Mouse (Mus musculus) hindbrain, embryonic 12.5 days (tissue): Measurements from ENCODE around the gene Rxrb. TPM values are rescaled to one million over a fixed set of nuclear protein-coding genes. Genes with fewer than 3 reads are reported as not detected.

Source experiments
- ATAC-seq: fragments of 200-750 bp; cut with Nextera tagmentation; 2 replicates; pipeline ENCODE4 v1.8.0; 2017; ENCODE audit warnings: moderate TSS enrichment; ENCODE audit not compliant: low FRiP score
- H3K27ac ChIP-seq: fragments of 300-500 bp; sonication (generic); 2 replicates; pipeline ENCODE4 v1.5.1; 2016; ENCODE audit warnings: mild to moderate bottlenecking
- H3K27me3 ChIP-seq: fragments of 300-500 bp; sonication (generic); 2 replicates; pipeline ENCODE4 v1.6.1; 2016; ENCODE audit warnings: mild to moderate bottlenecking
- H3K36me3 ChIP-seq: fragments of 300-500 bp; sonication (generic); 2 replicates; pipeline ENCODE4 v1.6.1; 2016; ENCODE audit warnings: mild to moderate bottlenecking
- H3K4me1 ChIP-seq: fragments of 300-500 bp; sonication (generic); 2 replicates; pipeline ENCODE4 v1.6.1; 2016
- H3K4me2 ChIP-seq: fragments of 300-500 bp; sonication (generic); replicated peaks from 2 replicates; pipeline ENCODE4 v1.6.1; 2016; ENCODE audit warnings: mild to moderate bottlenecking
- H3K4me3 ChIP-seq: fragments of 300-500 bp; sonication (generic); 2 replicates; pipeline ENCODE4 v1.5.1; 2016; ENCODE audit warnings: mild to moderate bottlenecking
- H3K9ac ChIP-seq: fragments of 300-500 bp; sonication (generic); 2 replicates; pipeline ENCODE4 v1.6.1; 2016; ENCODE audit warnings: mild to moderate bottlenecking, moderate library complexity
- H3K9me3 ChIP-seq: fragments of 300-500 bp; sonication (generic); replicated peaks from 2 replicates; pipeline ENCODE4 v1.6.1; 2016; ENCODE audit warnings: mild to moderate bottlenecking
- WGBS: fragments of 180-500 bp; shearing (Covaris S2); methylation state at CpG from one replicate; pipeline ENCODE4 v1.1.7; 2016; 5-methylcytosine and 5-hydroxymethylcytosine counted together
- polyA plus RNA-seq: library from polyadenylated mRNA; unstranded; fragments of >200 nt; fragmentation: Nextera tagmentation; extraction: Ambion mirVana; gene quantifications from 2 replicates; pipeline ENCODE4 v1.2.1, GENCODE M21; 2016

Gene Rxrb
- polyA plus RNA-seq, 1 experiment from 2014 or later, result 64.9 TPM

DNA sequence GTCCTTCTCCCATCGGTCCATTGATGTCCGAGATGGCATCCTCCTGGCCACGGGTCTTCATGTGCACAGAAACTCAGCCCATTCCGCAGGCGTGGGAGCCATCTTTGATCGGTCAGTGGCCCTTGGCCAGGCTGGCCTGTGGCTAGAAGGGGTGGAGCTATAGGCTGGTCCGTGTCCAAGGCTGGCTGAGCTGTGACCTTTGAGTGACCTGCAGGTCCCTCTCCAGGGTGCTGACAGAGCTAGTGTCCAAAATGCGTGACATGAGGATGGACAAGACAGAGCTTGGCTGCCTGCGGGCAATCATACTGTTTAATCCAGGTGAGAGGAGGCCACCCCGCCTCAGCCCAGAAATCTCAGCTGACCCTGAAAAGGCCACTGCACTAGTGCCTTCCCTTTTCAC lies 5.0 kb downstream of the Rxrb start:
- H3K9me3 ChIP-seq, result no peaks in the 10 kb centered on the region
- H3K4me2 ChIP-seq, result no peak overlapping the region
- H3K4me1 ChIP-seq, result peaks cover 59% of the 10 kb centered on the region
- no peak overlapping the region for H3K27ac ChIP-seq
- no peak overlapping the region for H3K4me3 ChIP-seq
- 79% methylated on average over 10 of the region's 10 CpGs for WGBS
- no peak for ATAC-seq
- peaks cover 39% of the 10 kb centered on the region for H3K36me3 ChIP-seq
- peaks cover 21% of the 10 kb centered on the region; the same call in 1 of the 2 replicates for H3K27me3 ChIP-seq
- H3K9ac ChIP-seq, result no peak overlapping the region

DNA sequence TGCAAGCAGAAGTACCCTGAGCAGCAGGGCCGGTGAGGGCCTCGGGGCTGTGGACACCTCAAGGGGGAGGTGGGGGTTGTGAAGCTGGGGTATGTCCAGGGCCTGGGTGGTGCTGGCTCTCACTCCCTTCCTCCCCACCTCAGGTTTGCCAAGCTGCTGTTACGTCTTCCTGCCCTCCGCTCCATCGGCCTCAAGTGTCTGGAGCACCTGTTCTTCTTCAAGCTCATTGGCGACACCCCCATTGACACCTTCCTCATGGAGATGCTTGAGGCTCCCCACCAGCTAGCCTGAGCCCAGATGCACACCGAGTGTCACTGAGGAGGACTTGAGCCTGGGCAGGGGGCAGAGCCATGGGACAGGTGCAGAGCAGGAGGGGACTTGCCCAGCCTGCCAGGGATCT lies 5.6 kb downstream of the Rxrb start:
- H3K4me1 ChIP-seq, result peaks cover 64% of the 10 kb centered on the region
- 91% methylated on average over 7 of the region's 7 CpGs for WGBS
- no peak overlapping the region for H3K9ac ChIP-seq
- no peak overlapping the region for H3K4me2 ChIP-seq
- peaks cover 39% of the 10 kb centered on the region for H3K36me3 ChIP-seq
- no peak for ATAC-seq
- peaks cover 23% of the 10 kb centered on the region; the same call in 1 of the 2 replicates for H3K27me3 ChIP-seq
- no peak overlapping the region for H3K27ac ChIP-seq
- no peaks in the 10 kb centered on the region for H3K9me3 ChIP-seq
- no peak overlapping the region for H3K4me3 ChIP-seq

DNA sequence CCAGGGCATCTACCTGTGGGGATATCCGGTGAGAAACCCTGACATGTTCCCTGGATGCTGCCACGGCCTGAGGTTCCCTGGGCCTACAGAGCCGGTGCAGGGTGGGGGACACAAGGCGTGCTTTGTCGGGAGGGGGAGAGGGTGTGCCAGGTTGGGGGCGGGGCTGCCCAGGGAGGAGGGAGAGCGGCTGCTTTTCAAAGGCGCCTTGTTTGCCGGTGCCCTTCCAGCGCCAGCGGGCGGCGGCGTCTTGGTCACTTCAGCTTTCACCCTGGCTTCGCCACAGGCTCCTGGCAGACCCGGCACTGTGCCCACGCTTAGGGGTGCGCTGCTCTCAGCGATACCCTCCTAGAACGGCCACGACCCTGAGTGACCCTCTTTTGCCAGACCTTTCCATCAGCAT lies 6.8 kb downstream of the Rxrb start:
- peaks cover 26% of the 10 kb centered on the region; the same call in 1 of the 2 replicates for H3K27me3 ChIP-seq
- H3K27ac ChIP-seq, result peak overlapping the region; percentile 41; the same call in 1 of the 2 replicates
- H3K36me3 ChIP-seq, result peaks cover 39% of the 10 kb centered on the region
- H3K4me2 ChIP-seq, result peak overlapping the region; percentile 53
- ATAC-seq, result peak; percentile 30; the same call in 1 of the 2 replicates
- peak overlapping the region; percentile 20 for H3K4me3 ChIP-seq
- WGBS, result 13% methylated on average over 21 of the region's 21 CpGs
- peaks cover 55% of the 10 kb centered on the region for H3K4me1 ChIP-seq
- peak overlapping the region; percentile 49 for H3K9ac ChIP-seq
- H3K9me3 ChIP-seq, result no peaks in the 10 kb centered on the region

DNA sequence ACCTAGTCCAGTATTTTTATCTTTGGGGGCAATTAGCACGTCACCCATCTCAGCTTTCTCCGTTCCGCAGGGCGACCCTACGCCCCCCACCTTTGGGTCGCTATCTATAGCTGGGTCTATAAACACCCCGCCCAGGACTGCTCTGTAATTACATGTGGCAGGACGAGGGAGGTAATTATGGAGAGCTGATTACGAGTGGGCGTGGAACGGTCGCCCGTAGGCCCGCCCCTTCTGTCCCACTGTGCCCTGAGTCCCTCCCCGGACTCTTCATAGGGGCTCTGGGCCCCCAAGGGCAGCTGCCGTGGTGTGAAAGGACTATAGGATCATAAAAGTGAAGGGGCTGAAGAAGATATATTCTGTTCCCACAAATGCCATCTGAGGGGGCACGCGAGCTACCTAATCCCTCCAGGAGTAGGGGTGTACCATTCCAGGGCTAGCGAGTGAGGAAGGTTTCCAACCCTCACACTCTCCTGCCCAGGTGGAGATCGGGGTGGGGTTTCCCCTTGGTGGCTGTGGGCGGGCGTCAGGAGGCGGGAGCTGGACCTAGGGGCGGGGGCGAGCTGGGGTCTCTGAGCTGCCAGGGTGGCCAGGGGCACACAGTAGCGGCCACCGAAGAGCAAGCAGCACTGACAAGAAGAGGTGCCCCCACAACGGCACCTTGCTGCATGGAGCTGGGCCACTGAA lies 7.4 kb downstream of the Rxrb start, which contains the start of gene Col11a2:
TSS of gene Col11a2 (plus strand) at position 560 of the 684 bp plus-strand sequence.
- Histone ChIP-seq H3K9me3 (no peaks in the 10 kb centered on the region), H3K9ac (peak within 1 kb of the TSS; percentile 49), H3K4me1 (peaks cover 50% of the 10 kb centered on the region), H3K4me3 (peak within 1 kb of the TSS; percentile 20), H3K27me3 (peaks cover 26% of the 10 kb centered on the region; the same call in 1 of the 2 replicates), H3K27ac (peak within 1 kb of the TSS; percentile 41; the same call in 1 of the 2 replicates), H3K36me3 (peaks cover 37% of the 10 kb centered on the region), H3K4me2 (peak within 1 kb of the TSS; percentile 53)
- peak; percentile 50 for ATAC-seq
- 14% methylated on average over 28 of the region's 28 CpGs for WGBS

DNA sequence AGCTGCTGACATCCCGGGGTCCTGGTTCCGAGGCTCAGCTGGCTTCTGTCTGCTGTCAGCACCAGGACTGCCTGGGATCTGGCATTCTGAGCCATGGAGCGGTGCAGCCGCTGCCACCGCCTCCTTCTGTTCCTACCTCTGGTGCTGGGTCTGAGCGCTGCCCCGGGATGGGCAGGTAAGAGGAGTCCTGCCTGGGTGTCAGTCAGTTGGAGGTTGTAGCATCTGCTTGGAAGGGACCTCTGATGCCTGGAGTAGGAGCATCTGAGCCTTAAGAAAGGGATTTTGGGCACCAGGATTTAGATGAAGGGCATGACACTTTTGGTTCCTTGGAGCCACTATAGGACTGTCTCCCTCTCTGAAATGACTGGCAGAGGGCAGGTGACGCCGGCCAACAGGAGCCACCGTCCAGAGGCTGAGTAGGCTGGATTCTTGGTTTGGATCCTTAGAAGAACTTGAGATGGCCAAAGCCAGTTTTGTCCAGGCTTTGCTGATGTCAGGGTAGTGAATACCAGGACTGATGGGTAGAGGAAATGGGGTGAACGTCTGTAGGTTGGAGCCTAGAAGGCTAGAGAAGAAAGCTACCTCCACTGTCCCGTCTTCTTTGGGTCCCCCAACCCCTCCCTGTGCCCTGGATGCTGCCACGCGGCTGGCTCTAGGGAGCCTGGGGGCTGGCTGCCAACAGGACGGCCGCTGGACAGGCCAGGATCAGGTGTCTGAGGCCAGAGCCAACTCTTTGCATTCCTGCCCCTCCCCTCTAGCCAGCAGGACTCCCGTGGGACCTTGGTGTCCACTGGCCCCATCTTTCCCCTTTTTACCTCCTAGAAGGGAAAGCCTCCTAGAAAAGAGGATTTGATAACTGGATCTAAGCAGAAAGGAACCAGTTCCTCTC lies 8.2 kb downstream of the Rxrb start:
- Histone ChIP-seq H3K27me3 (peaks cover 26% of the 10 kb centered on the region; the same call in 1 of the 2 replicates), H3K36me3 (peaks cover 30% of the 10 kb centered on the region), H3K4me2 (peak overlapping the region; percentile 53), H3K4me1 (peaks cover 50% of the 10 kb centered on the region), H3K9me3 (no peaks in the 10 kb centered on the region), H3K4me3 (peak overlapping the region; percentile 20), H3K27ac (0 out of 2 replicates have a peak overlapping the region, but pooled peaks have one; percentile 5), H3K9ac (peak overlapping the region; percentile 49)
- WGBS, result 26% methylated on average over 17 of the region's 17 CpGs
- 0 out of 2 replicates have a peak, but pooled peaks have one; percentile 0 for ATAC-seq

DNA sequence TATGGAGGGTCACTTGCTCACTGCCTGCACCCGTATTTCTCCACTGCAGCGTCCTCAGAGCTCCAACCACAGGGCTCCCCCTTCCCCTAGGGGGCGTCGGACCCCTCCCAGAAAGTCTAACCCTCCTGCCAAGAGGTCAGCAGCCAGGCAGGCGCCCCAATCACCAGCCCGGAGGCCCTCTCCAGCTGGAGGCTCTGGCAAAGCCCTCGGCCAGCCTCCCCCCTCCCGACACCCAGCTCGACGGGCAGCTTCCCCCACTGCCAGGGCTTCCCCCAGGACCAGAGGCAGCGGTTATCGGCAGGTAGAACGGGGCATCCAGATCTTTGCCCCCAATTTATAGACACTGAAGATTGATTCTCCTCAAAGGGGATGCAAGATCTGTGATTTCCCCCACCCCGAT lies 14.3 kb downstream of the Rxrb start:
- H3K4me2 ChIP-seq, result no peak overlapping the region
- peaks cover 13% of the 10 kb centered on the region for H3K4me1 ChIP-seq
- WGBS, result 80% methylated on average over 14 of the region's 14 CpGs
- H3K36me3 ChIP-seq, result no peaks in the 10 kb centered on the region
- no peak overlapping the region for H3K4me3 ChIP-seq
- H3K9ac ChIP-seq, result no peak overlapping the region
- H3K27ac ChIP-seq, result no peak overlapping the region
- H3K9me3 ChIP-seq, result peaks cover 5% of the 10 kb centered on the region; the same call in 1 of the 2 replicates
- peaks cover 9% of the 10 kb centered on the region; the same call in 1 of the 2 replicates for H3K27me3 ChIP-seq
- ATAC-seq, result no peak

DNA sequence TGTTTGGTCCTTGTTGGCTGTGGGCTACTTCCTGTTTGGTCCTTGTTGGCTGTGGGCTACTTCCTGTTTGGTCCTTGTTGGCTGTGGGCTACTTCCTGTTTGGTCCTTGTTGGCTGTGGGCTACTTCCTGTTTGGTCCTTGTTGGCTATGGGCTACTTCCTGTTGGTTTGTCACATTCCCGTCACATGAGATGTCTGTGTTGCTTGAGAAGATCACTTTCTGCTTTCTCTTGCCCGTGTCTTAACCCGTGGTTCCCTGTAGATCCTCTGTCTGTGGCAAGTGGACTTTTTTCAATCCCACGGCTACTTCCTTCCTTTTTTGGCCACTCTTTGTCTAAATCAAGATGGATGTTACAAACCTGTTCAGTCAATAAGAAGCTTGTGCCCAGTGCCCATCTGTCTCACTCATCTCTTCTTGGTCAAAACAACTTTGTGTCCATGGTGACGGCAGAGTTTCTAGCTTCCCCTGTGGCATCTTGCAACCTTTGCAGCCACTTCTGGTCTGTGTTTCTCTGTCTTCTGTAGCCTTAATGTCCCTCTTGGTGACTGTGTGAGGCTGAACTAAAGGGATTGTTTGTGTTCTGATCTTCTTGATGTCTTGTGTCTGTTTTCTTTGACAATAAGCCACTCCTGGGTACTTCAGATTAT lies 15.9 kb downstream of the Rxrb start:
- 0 out of 2 replicates have a peak, but pooled peaks cover 3% of the 10 kb centered on the region for H3K36me3 ChIP-seq
- no peak for ATAC-seq
- no peaks in the 10 kb centered on the region for H3K27me3 ChIP-seq
- H3K4me3 ChIP-seq, result no peak overlapping the region
- H3K27ac ChIP-seq, result no peak overlapping the region
- no peak overlapping the region for H3K9ac ChIP-seq
- peaks cover 5% of the 10 kb centered on the region; the same call in 1 of the 2 replicates for H3K9me3 ChIP-seq
- no peaks in the 10 kb centered on the region for H3K4me1 ChIP-seq
- 92% methylated on average over 5 of the region's 5 CpGs for whole genome bisulfite sequencing
- H3K4me2 ChIP-seq, result no peak overlapping the region

DNA sequence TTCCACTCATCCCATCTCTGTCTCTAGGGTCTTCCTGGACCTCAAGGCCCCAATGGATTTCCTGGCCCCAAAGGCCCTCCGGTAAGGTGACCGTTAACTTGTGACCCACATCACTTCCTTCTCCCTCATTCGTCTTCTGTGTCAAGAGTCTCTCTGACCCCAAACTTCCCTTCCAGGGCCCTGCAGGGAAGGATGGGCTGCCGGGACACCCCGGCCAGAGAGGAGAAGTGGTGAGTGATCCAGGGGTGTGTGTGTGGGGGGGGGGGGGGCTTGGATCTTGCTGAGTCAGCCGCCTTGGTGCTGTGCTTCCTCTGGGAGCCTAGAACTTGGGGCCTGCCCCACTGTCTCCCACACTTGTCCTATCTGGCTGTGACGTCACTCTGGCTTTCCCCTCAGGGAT lies 25.6 kb downstream of the Rxrb start:
- H3K36me3 ChIP-seq, result 0 out of 2 replicates have a peak, but pooled peaks cover 17% of the 10 kb centered on the region
- no peak overlapping the region for H3K9ac ChIP-seq
- H3K4me1 ChIP-seq, result no peaks in the 10 kb centered on the region
- H3K4me3 ChIP-seq, result no peak overlapping the region
- WGBS, result 76% methylated on average over 6 of the region's 7 CpGs
- H3K27me3 ChIP-seq, result no peaks in the 10 kb centered on the region
- H3K4me2 ChIP-seq, result no peak overlapping the region
- H3K27ac ChIP-seq, result no peak overlapping the region
- no peaks in the 10 kb centered on the region for H3K9me3 ChIP-seq
- no peak for ATAC-seq

DNA sequence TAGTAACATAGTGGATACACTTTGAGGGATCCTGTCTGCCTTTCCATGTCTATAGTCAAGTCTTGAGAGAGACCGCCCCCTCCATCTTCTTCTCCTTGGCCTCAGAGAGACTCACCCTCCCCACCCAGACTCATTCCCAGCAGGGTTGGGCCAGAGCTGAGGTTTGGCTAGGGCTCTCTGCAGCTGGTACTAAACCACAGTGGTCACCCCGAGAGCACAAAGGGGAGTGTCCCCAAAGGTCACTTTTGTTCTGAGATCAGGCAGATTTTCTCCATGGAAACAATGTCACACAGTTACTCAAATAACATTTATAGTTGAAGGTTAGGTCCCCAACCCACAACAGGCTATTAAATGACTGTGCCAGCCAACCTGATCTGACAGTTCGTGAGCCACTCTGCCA lies 37.3 kb downstream of the Rxrb start:
- no peak overlapping the region for H3K9ac ChIP-seq
- H3K4me2 ChIP-seq, result no peak overlapping the region
- no peaks in the 10 kb centered on the region for H3K9me3 ChIP-seq
- 50% methylated on average over 3 of the region's 3 CpGs for WGBS
- no peak for ATAC-seq
- H3K4me1 ChIP-seq, result no peaks in the 10 kb centered on the region
- no peaks in the 10 kb centered on the region for H3K27me3 ChIP-seq
- no peak overlapping the region for H3K4me3 ChIP-seq
- no peak overlapping the region for H3K27ac ChIP-seq
- peaks cover 10% of the 10 kb centered on the region; the same call in 1 of the 2 replicates for H3K36me3 ChIP-seq

DNA sequence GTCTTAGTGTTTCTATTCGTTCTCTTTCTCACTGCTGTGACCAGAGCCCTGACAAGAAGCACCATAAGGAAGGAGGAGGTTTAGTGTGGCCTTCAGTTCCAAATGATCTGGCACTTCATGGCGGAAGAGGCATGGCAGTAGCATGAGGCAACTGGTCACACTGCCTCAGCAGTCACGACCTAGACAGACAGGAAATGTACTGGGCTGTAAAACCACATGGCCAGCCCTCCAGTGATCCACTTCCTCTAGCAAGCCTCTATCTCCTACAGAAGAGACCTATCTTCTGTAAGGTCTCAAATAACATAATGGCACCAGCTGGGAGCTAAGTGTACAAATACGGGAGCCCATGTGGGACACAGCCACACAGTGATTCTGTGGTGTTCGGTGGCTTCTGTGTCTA lies 40.5 kb downstream of the Rxrb start:
- H3K27me3 ChIP-seq, result peaks cover 16% of the 10 kb centered on the region
- ATAC-seq, result no peak
- 0 out of 2 replicates have a peak, but pooled peaks cover 4% of the 10 kb centered on the region for H3K4me1 ChIP-seq
- no peak overlapping the region for H3K27ac ChIP-seq
- no peaks in the 10 kb centered on the region for H3K9me3 ChIP-seq
- 74% methylated on average over 5 of the region's 5 CpGs for WGBS
- H3K4me3 ChIP-seq, result no peak overlapping the region
- no peaks in the 10 kb centered on the region for H3K36me3 ChIP-seq
- no peak overlapping the region for H3K9ac ChIP-seq
- no peak overlapping the region for H3K4me2 ChIP-seq

DNA sequence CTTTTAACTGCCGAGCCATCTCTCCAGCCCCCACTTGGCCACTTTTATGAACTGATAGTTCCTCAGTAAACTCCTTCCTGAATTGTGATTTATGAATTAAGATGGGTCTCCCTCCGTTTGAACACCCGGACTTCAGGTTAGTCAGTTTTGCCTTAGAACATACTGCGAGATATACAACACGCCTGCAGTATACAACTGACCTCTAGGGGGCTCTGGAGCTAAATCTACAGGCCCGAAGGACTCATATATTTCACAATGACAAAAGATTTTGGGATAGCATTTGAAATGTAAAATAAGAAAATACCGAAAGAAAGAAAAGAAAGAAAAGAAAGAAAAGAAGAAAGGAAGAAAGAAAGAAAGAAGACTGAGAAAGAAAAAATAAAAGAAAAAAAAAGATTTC lies 43.7 kb downstream of the Rxrb start:
- Histone ChIP-seq H3K4me1 (0 out of 2 replicates have a peak, but pooled peaks cover 4% of the 10 kb centered on the region), H3K27me3 (peaks cover 20% of the 10 kb centered on the region), H3K27ac (no peak overlapping the region), H3K36me3 (no peaks in the 10 kb centered on the region), H3K4me2 (no peak overlapping the region), H3K9me3 (no peaks in the 10 kb centered on the region), H3K9ac (no peak overlapping the region), H3K4me3 (no peak overlapping the region)
- WGBS, result 40% methylated on average over 7 of the region's 7 CpGs
- no peak for ATAC-seq
